Mouse (Mus musculus): ENCODE data around the gene 4930435E12Rik. TPM values are rescaled to one million over a fixed set of nuclear protein-coding genes. Genes with fewer than 3 reads are reported as not detected.
A peak's percentile ranks its signal among the peaks of the same experiment; 100 is the strongest.
"Not testable (repeated sequence)": the region's sequence is repeated elsewhere in the genome, so short reads cannot be mapped to it uniquely, and the experiment has no call there.

4930435E12Rik gene
- total RNA-seq (2021): not detected

DNA sequence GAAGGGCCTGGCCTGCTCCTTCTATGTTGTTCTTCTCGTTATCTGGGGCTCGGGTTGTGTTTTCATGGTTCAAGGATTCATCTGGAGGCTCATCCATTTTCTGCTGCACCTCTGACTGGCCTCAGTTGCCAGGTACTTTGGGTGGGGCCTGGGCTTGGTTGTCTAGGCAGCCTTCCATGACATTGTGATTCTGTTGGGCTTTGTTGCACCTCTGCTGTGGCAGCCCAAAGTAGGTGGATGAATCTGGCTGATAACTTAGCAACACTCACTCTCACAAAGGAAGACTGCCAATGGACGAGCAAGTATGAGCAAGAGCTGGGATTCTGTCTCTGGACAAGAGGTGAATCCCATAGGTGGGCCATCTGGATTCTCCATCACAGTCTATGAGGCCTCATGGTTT lies at the start of gene 4930435E12Rik:
4930435E12Rik (minus strand) TSS at position 101 of the 400 bp plus-strand sequence.
- intact Hi-C loops (cut with DNase I): no loop called here
- DNase-seq (ENCODE audit: low spot score): no peak

- DNase-seq (ENCODE audit: low spot score): no peak
- intact Hi-C loops (cut with DNase I): no loop called here
Observed at GRCm38 (mm10) chr16:38874481-38874880, 45.9 kb upstream of the 4930435E12Rik start.

GRCm38 (mm10) chr16:38873231-38873630 lies 44.7 kb upstream of the 4930435E12Rik start:
- no peak for DNase-seq (ENCODE audit: low spot score)
- intact Hi-C loops (cut with DNase I): no loop called here

GRCm38 (mm10) chr16:38864358-38864757 lies 35.8 kb upstream of the 4930435E12Rik start:
- no peak for DNase-seq (ENCODE audit: low spot score)
- intact Hi-C loops (cut with DNase I): no loop called here

DNA sequence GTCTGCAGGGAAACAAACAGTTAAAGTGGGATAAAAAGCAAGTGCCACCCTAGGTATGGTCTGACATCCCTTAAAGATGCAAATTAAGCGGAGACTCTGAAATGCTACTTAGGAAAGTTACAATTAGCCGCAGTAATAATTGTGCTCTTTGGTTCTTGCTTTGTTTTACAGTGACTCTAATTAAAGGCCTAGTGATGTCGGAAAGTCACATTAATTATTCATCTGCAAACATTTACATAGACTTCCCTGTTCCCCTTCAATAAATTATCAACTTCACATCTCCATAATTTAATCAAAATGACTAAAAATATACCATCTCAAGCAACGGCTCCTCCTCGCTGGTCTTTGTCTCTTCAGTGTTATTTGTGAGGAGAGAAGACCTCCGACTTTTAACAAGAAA lies 32.0 kb upstream of the 4930435E12Rik start:
- intact Hi-C loops (cut with DNase I): no loop called here
- DNase-seq (ENCODE audit: low spot score): no peak

GRCm38 (mm10) chr16:38858120-38858749 lies 29.7 kb upstream of the 4930435E12Rik start:
- DNase-seq (ENCODE audit: low spot score): no peak
- intact Hi-C loops (cut with DNase I): loop anchor here (1.0 to 5.0 kb wide), 3 partner anchors 191 to 864 kb away; no protein-coding TSS in a partner anchor

DNA sequence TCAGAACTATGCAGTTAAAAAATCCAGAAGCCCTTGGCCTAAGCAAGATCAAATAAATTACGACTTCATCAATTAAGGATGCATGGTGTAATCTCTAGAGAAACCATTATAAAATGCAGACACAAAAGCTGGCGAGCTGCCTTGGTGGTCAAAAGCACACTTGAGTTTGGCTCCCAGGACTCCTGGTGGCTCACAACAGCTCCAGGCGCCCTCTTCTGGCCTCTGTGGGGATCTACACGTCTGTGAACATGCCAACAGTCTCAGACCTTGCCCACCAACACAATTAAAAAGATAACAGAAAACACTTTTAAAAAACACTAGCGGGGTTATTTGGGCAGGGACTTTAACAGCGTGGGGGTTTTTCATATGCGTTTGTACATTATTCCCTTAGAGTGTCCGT lies 16.0 kb downstream of the 4930435E12Rik start:
- intact Hi-C loops (cut with DNase I): loop anchor here (1.0 to 5.0 kb wide), 3 partner anchors 50 to 276 kb away; no protein-coding TSS in a partner anchor
- DNase-seq (ENCODE audit: low spot score): peak; percentile 42

DNA sequence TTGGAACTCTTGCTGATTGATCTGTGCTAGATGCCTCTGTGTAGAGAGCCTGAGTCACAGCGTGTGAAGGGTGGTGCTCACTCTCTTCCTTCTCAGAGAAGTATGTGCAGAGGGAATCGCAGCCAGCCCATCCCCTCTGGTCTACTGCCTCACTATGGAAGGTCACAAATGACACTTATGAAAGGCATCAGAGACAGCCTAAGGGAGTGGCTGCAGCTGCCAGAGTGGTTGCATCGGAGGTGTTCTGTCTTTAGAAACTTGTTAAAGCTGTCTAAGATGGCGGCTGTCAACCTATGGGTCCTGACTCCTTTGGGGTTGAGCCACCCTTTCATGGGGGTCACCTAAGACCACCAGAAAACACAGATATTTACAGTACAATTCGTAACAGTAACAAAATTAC lies 18.4 kb downstream of the 4930435E12Rik start:
- intact Hi-C loops (cut with DNase I): loop anchor here (5.0 kb wide), 2 partner anchors 48 to 193 kb away; no protein-coding TSS in a partner anchor

GRCm38 (mm10) chr16:38807796-38808195 lies 20.8 kb downstream of the 4930435E12Rik start:
- intact Hi-C loops (cut with DNase I); DNase-seq (ENCODE audit: low spot score): not testable (repeated sequence)

More for the DNA sequence above, 18.4 kb downstream of the 4930435E12Rik start:
- no peak for DNase-seq (ENCODE audit: low spot score)

DNA sequence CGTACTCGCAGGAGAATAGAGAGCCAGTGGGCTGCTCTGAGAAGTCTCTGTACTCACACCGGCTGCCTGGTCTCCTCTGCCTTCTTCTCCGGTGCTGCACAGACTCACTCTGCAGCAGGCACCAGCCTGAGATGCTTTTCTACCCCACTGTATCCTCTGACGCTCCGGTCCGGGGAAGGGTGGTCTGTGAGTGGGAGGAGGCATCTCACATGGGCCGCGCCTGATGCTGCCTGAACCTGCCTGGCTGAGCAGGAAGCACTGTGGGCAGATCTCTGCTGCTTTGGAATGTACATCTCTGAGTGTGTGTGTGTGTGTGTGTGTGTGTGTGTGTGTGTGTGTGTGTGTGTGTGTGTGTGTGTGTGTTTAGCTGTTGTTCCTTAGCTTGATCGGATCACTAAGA lies 28.5 kb downstream of the 4930435E12Rik start, which contains the start of gene Upk1b:
Upk1b (minus strand) TSS at position 238 of the 400 bp plus-strand sequence.
- no peak for DNase-seq (ENCODE audit: low spot score)
- intact Hi-C loops (cut with DNase I): no loop called here

DNA sequence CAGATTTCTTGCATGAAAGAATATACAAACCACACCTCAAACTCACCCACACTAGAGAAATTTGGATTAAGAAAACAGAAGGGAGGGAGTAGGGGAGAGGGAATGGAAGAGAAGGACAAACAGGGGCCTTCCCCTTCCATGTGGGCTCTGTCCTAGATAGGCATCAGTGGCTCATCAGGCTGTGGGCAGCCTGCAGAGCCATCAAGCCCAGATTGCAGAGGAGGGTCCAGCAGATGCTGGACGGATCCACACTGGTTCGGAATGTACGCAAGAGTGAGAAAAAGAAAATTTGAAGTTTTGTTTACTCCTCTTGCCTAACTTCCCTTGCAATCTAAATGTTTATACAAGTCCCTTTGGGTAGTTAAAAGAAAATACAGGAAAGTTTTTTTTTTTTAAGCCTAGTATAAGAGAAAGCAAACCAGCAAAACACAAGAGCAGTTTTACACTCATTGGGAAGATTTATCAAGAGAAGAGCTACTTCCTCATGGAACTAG lies 29.5 kb downstream of the 4930435E12Rik start:
- intact Hi-C loops (cut with DNase I): no loop called here
- DNase-seq (ENCODE audit: low spot score): no peak

- intact Hi-C loops (cut with DNase I): no loop called here
- no peak for DNase-seq (ENCODE audit: low spot score)
Observed at GRCm38 (mm10) chr16:38793120-38793519, 35.4 kb downstream of the 4930435E12Rik start.

DNA sequence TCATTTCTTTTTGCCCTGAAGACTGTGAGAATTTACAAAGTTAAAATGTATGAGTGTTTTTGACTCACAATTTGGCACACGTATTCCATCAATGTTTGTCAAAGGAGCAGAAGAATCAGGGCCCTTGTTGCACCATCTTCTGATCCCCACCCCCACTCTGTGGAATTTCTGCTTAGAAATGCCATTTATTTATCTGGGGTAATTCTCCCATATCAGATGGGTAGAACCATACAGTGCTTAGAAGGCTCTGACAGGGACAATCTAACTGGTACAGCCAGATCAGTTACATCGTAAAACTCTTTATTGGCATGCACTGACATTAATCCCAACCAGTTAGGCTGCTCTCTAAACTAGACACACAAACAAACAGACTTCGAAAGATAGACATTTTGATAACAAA lies 38.6 kb downstream of the 4930435E12Rik start:
- DNase-seq (ENCODE audit: low spot score): no peak
- intact Hi-C loops (cut with DNase I): no loop called here

DNA sequence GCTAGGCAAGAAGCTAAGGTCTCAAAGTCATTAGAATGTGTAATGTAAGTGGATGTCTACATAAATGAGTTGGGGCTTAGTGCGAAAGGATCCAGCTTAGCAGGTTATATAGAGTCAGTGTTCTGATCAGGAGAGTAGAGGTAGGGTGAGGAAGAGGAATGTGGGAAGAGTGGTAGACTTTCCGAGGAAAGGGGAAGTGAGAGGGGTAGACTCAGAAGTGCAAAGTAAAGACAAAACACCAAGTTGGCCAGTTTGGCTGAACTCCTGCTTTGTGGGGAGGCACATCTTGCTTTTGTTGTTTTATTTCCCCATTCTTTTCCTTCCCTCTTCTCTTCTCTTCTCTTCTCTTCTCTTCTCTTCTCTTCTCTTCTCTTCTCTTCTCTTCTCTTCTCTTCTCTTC lies 39.5 kb downstream of the 4930435E12Rik start:
- intact Hi-C loops (cut with DNase I): no loop called here

DNA sequence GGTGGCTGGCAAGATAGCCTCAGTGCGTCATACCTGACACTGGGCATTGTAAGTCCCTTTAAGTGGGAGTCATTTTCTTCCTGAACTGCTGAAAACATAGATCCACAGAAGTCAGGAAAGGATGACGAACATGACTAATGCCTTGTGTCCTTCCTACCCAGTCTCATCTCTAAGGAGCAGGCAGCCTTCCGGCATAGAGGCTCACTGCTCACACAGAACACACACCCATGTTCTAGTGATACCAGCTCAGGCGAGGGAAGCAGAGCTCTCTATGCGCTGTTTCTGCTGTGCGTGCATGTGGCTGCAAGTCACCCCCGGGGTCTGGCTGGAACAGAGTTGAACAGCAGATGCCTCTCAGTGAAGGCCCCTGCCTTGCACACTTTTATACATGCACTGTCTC lies 43.2 kb downstream of the 4930435E12Rik start:
- intact Hi-C loops (cut with DNase I): no loop called here
- no peak for DNase-seq (ENCODE audit: low spot score)

More for the DNA sequence above, 39.5 kb downstream of the 4930435E12Rik start:
- no peak for DNase-seq (ENCODE audit: low spot score)

GRCm38 (mm10) chr16:38782524-38783067 lies 46.0 kb downstream of the 4930435E12Rik start:
- no peak for DNase-seq (ENCODE audit: low spot score)
- intact Hi-C loops (cut with DNase I): no loop called here

GRCm38 (mm10) chr16:38781946-38782345 lies 46.6 kb downstream of the 4930435E12Rik start:
- DNase-seq (ENCODE audit: low spot score): no peak

DNA sequence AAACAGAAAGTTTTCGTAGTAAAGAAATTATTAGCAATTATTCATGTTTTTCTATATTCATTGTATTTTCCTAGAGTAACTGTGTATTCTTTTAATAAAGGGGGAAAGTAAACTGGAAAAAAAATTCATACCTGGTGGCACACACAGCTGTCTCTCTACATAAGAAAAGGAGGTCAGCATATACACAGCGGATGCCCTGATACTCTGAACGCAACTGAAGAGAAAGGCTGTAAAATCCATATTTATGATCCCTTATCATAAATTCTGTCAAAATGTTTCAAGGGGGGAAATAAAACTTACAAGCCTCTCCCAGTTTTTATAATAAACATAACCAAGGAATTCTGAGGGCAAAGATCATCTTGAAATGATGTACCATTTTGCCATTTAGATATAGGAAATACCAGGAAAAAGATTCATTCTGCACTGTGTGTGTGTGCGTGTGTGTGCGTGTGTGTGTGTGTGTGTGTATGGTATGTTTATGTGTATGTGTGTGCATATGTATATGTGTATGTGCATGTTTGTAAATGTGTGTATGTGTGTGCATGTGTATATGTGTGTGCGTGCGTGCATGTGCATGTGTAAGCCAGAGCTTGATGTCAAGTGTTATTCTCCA lies 47.5 kb downstream of the 4930435E12Rik start:
- DNase-seq (ENCODE audit: low spot score): no peak
- intact Hi-C loops (cut with DNase I): no loop called here

More at GRCm38 (mm10) chr16:38781946-38782345, 46.6 kb downstream of the 4930435E12Rik start:
- intact Hi-C loops (cut with DNase I): no loop called here

GRCm38 (mm10) chr16:38776342-38776741 lies 52.2 kb downstream of the 4930435E12Rik start:
- DNase-seq (ENCODE audit: low spot score): no peak
- intact Hi-C loops (cut with DNase I): no loop called here

GRCm38 (mm10) chr16:38774964-38775746 lies 53.4 kb downstream of the 4930435E12Rik start:
- intact Hi-C loops (cut with DNase I): no loop called here
- DNase-seq (ENCODE audit: low spot score): no peak
